Comparison of ENCODE assay signal across 8 mouse cellular contexts in genomic region chr11:95859468-95859855, GRCm38 (mm10). TPM values are rescaled to one million over a fixed set of nuclear protein-coding genes. Genes with fewer than 3 reads are reported as not detected.
DNase-seq lines count a peak whose midpoint lies in the region; ATAC-seq and TF ChIP-seq lines count a peak whose summit lies in the region.

No protein-coding gene starts in this region.

- WGBS in kidney, adult 2 months: under 1% methylated on average over 35 of the region's 35 CpGs
- under 1% methylated on average over 35 of the region's 35 CpGs for WGBS in liver, embryonic 11.5 days

- H3K4me2 ChIP-seq in liver, embryonic 11.5 days: peak overlapping the region; percentile 95

- peak; percentile 84 for DNase-seq in kidney, adult 2 months
- no peak for DNase-seq in kidney, adult 11 months
- peak; percentile 85 for DNase-seq in brain, adult 2 months (ENCODE audit: low read depth, low spot score)
- DNase-seq in forelimb bud, embryonic 11.5 days (ENCODE audit: low read depth, low spot score): peak; percentile 78
- peak; percentile 83 for DNase-seq in liver, embryonic 11.5 days (ENCODE audit: low spot score)
- DNase-seq in neural tube, embryonic 10.5 days (ENCODE audit: extremely low spot score, low spot score): peak; percentile 85
- peak; percentile 80 for DNase-seq in thymus, postnatal 4 days

- TF ChIP-seq EP300 in ES-Bruce4 (IDR thresholded peaks at IDR 0.05; ENCODE audit: insufficient read depth, low read depth, low read length): 0 out of 2 replicates have a peak, but pooled peaks have one; percentile 20

- H3K9ac ChIP-seq in ES-Bruce4 (ENCODE audit: low read depth, poor library complexity, severe bottlenecking): peak overlapping the region; percentile 88
- H3K9ac ChIP-seq in liver, embryonic 11.5 days (ENCODE audit: low read depth, low read length): peak overlapping the region; percentile 91

- TF ChIP-seq POLR2A in kidney, adult 2 months (IDR thresholded peaks at IDR 0.05; ENCODE audit: low read depth, low read length): no peak
- TF ChIP-seq POLR2A in ES-Bruce4 (IDR thresholded peaks at IDR 0.05; ENCODE audit: insufficient read depth, low read length): no peak

- no peak for TF ChIP-seq CTCF in kidney, adult 2 months (conservative IDR thresholded peaks at IDR 0.05; ENCODE audit: insufficient read depth, insufficient read length, low read depth, low read length)
- TF ChIP-seq CTCF in ES-Bruce4 (IDR thresholded peaks at IDR 0.05; ENCODE audit: low read depth, low read length): no peak

- peak overlapping the region; percentile 32; the same call in 1 of the 2 replicates for H3K27ac ChIP-seq in kidney, adult 2 months (ENCODE audit: insufficient read depth, low read depth, low read length)
- H3K27ac ChIP-seq in ES-Bruce4 (ENCODE audit: insufficient read depth, low read length): peak overlapping the region; percentile 93
- peak overlapping the region; percentile 99 for H3K27ac ChIP-seq in liver, embryonic 11.5 days (ENCODE audit: low read depth, low read length)

- peaks cover 6% of the 10 kb centered on the region; the same call in 1 of the 2 replicates for H3K4me1 ChIP-seq in kidney, adult 2 months (ENCODE audit: control insufficient read depth, insufficient read depth, low read length)
- no peaks in the 10 kb centered on the region for H3K4me1 ChIP-seq in ES-Bruce4 (ENCODE audit: control insufficient read depth, insufficient read depth, low read length)
- peaks cover 17% of the 10 kb centered on the region for H3K4me1 ChIP-seq in liver, embryonic 11.5 days (replicated peaks; ENCODE audit: control insufficient read depth, insufficient read depth, low read length)

- no peaks in the 10 kb centered on the region for H3K27me3 ChIP-seq in kidney, adult 2 months (replicated peaks; ENCODE audit: control insufficient read depth, insufficient read depth, low read length)
- H3K27me3 ChIP-seq in ES-Bruce4 (ENCODE audit: control insufficient read depth, insufficient read depth, low read length, poor library complexity, severe bottlenecking): no peaks in the 10 kb centered on the region
- H3K27me3 ChIP-seq in liver, embryonic 11.5 days (replicated peaks; ENCODE audit: control insufficient read depth, insufficient read depth, low read length): no peaks in the 10 kb centered on the region

- H3K4me3 ChIP-seq in kidney, adult 2 months (ENCODE audit: insufficient read depth, low read depth, low read length): peak overlapping the region; percentile 65
- peak overlapping the region; percentile 97 for H3K4me3 ChIP-seq in ES-Bruce4 (ENCODE audit: low read depth, low read length)
- peak overlapping the region; percentile 73 for H3K4me3 ChIP-seq in liver, embryonic 11.5 days (ENCODE audit: low read depth, low read length)

- H3K9me3 ChIP-seq in ES-Bruce4 (replicated peaks; ENCODE audit: control insufficient read depth, insufficient read depth, low read length, poor library complexity, severe bottlenecking): no peaks in the 10 kb centered on the region
- H3K9me3 ChIP-seq in liver, embryonic 11.5 days (ENCODE audit: control insufficient read depth, low read length): no peaks in the 10 kb centered on the region

- H3K36me3 ChIP-seq in kidney, adult 2 months (ENCODE audit: control insufficient read depth, insufficient read depth, low read length): no peaks in the 10 kb centered on the region
- peaks cover 14% of the 10 kb centered on the region for H3K36me3 ChIP-seq in ES-Bruce4 (ENCODE audit: control insufficient read depth, insufficient read depth, low read length, poor library complexity, severe bottlenecking)
- H3K36me3 ChIP-seq in liver, embryonic 11.5 days (ENCODE audit: control insufficient read depth, insufficient read depth, low read length): no peaks in the 10 kb centered on the region

- ATAC-seq in liver, embryonic 11.5 days (replicated peaks; ENCODE audit: low FRiP score): peak; percentile 61

RNA-seq across cellular contexts. Expression of gene Abi3, which starts 17.2 kb away (rescaled TPM):
- polyA plus RNA-seq in kidney, adult 2 months (2012; rRNA removed): 21.8 and 25.0 TPM in 2 replicates
- polyA plus RNA-seq in ES-Bruce4 (2011; ENCODE audit: insufficient read depth, insufficient read length, low read depth, missing spikeins): 1.1 and 1.3 TPM in 2 replicates
- polyA plus RNA-seq in liver, embryonic 11.5 days (2014; fragmentation: Nextera tagmentation; extraction: Ambion mirVana): 6.4 and 7.9 TPM in 2 replicates

RNA-seq across cellular contexts. Expression of gene Gngt2, which starts 22.4 kb away (rescaled TPM):
- polyA plus RNA-seq in kidney, adult 2 months (2012; rRNA removed): 8.0 and 10.3 TPM in 2 replicates
- 7.9 and 9.4 TPM in 2 replicates for polyA plus RNA-seq in ES-Bruce4 (2011; ENCODE audit: insufficient read depth, insufficient read length, low read depth, missing spikeins)
- polyA plus RNA-seq in liver, embryonic 11.5 days (2014; fragmentation: Nextera tagmentation; extraction: Ambion mirVana): 19.5 and 22.3 TPM in 2 replicates

RNA-seq across cellular contexts. Expression of gene Phospho1, which starts 35.2 kb away (rescaled TPM):
- polyA plus RNA-seq in kidney, adult 2 months (2012; rRNA removed): 26.4 and 46.5 TPM in 2 replicates
- polyA plus RNA-seq in ES-Bruce4 (2011; ENCODE audit: insufficient read depth, insufficient read length, low read depth, missing spikeins): 5.8 and 6.5 TPM in 2 replicates
- polyA plus RNA-seq in liver, embryonic 11.5 days (2014; fragmentation: Nextera tagmentation; extraction: Ambion mirVana): 0.48 and 0.74 TPM in 2 replicates

RNA-seq across cellular contexts. Expression of gene B4galnt2, which starts 55.2 kb away (rescaled TPM):
- 0.19 and 0.38 TPM in 2 replicates for polyA plus RNA-seq in kidney, adult 2 months (2012; rRNA removed)
- 3.1 and 4.5 TPM in 2 replicates for polyA plus RNA-seq in ES-Bruce4 (2011; ENCODE audit: insufficient read depth, insufficient read length, low read depth, missing spikeins)
- 0.34 and 0.51 TPM in 2 replicates for polyA plus RNA-seq in liver, embryonic 11.5 days (2014; fragmentation: Nextera tagmentation; extraction: Ambion mirVana)

Comparison
In these comparisons a context has a peak if more than half of its experiments do, and no peak if none do; other contexts are left out.
1. H3K27ac ChIP-seq: peak in every context shown above with its lines; median percentile 99 in liver, embryonic 11.5 days; 93 in ES-Bruce4; 32 in kidney, adult 2 months.